Mouse (Mus musculus): ENCODE measurements at regions not wholly inside any gene's neighbourhood (a gene's known extent, or its start where the extent isn't known, plus 50 kb on each side); places are given as distances from the start of the nearest gene placed in this dataset.

DNA sequence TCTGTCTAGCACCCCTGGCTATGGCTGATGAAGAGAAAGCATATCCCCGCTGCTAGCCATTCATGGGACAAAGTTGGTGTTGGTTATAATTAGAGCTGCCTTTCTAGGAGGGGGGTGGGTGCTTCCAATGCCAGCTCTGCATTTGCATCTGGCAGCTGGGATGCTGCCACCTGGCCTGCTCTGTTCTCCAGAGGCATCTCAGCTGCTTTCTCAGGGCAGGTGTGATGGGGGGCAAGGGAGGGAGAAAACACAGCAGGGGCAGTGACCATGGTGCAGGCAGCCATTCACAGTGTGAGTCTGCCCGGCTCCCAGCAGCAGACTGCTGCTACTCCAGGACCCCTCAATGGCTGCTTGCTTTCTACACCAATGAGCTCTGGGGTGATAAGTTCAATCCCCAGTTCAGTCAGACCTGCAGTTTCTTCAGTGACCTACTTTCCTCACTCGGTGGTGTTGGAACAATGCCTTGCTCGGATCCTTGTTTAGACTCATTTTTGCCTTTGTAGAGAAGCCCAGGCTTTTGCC, 73.9 kb upstream of the Klf7 start:
- TF ChIP-seq USF1 (IDR thresholded peaks at IDR 0.05; ENCODE audit: low read depth) = no peak
- TF ChIP-seq MYOD1 (IDR thresholded peaks at IDR 0.05; ENCODE audit: control insufficient read depth, insufficient read length, low read depth) = no peak
- no peak for TF ChIP-seq CEBPB (IDR thresholded peaks at IDR 0.05; ENCODE audit: low read depth)
- no peak for TF ChIP-seq MAX (IDR thresholded peaks at IDR 0.05)
- no peak for TF ChIP-seq CTCF (IDR thresholded peaks at IDR 0.05; ENCODE audit: control insufficient read depth, insufficient read depth, insufficient read length)
- TF ChIP-seq FOSL1 (IDR thresholded peaks at IDR 0.05; ENCODE audit: insufficient read depth, low read length, poor library complexity, severe bottlenecking) = no peak
- no peak for TF ChIP-seq MYOG (IDR thresholded peaks at IDR 0.05; ENCODE audit: control insufficient read depth, extremely low read depth, insufficient read length)
- Histone ChIP-seq H3ac (ENCODE audit: control insufficient read depth, insufficient read length, low read depth) (no peak overlapping the region), H3K36me3 (ENCODE audit: control insufficient read depth, insufficient read depth) (no peaks in the 10 kb centered on the region), H3K4me3 (ENCODE audit: insufficient read depth, poor library complexity, severe bottlenecking) (no peak overlapping the region), H3K79me2 (ENCODE audit: control insufficient read depth, insufficient read depth) (no peaks in the 10 kb centered on the region), H3K27me3 (ENCODE audit: control insufficient read depth, insufficient read depth, insufficient read length) (no peaks in the 10 kb centered on the region), H3K79me3 (ENCODE audit: low read depth) (no peaks in the 10 kb centered on the region)

DNA sequence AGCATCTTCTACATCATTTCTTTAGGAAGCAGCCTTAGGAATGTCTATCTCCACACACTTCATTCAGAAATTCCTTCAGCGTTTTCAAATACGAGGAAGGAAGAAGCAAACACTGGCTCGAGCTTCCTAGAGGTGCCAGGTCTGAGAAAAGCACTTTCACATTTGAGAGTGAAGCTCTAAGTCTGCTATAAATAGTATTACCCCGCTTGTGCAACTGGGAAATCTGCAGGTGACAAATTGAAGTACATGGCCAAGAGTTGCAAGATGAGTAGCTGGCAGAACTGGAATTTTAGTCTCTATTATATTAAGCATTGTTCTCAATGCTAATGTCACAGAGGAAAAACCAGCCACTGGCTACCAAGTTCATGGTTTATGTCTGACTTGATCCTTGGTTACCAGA, 73.2 kb upstream of the Klf7 start:
- H3K4me3 ChIP-seq (ENCODE audit: insufficient read depth, poor library complexity, severe bottlenecking) = no peak overlapping the region
- no peaks in the 10 kb centered on the region for H3K79me2 ChIP-seq (ENCODE audit: control insufficient read depth, insufficient read depth)
- H3K27me3 ChIP-seq (ENCODE audit: control insufficient read depth, insufficient read depth, insufficient read length) = no peaks in the 10 kb centered on the region
- H3K36me3 ChIP-seq (ENCODE audit: control insufficient read depth, insufficient read depth) = no peaks in the 10 kb centered on the region
- no peaks in the 10 kb centered on the region for H3K79me3 ChIP-seq (ENCODE audit: low read depth)
- no peak overlapping the region for H3ac ChIP-seq (ENCODE audit: control insufficient read depth, insufficient read length, low read depth)
- TF ChIP-seq USF1 (IDR thresholded peaks at IDR 0.05; ENCODE audit: low read depth) = no peak
- no peak for TF ChIP-seq MYOG (IDR thresholded peaks at IDR 0.05; ENCODE audit: control insufficient read depth, extremely low read depth, insufficient read length)
- no peak for TF ChIP-seq MAX (IDR thresholded peaks at IDR 0.05)
- TF ChIP-seq FOSL1 (IDR thresholded peaks at IDR 0.05; ENCODE audit: insufficient read depth, low read length, poor library complexity, severe bottlenecking) = no peak
- TF ChIP-seq CEBPB (IDR thresholded peaks at IDR 0.05; ENCODE audit: low read depth) = no peak
- TF ChIP-seq MYOD1 (IDR thresholded peaks at IDR 0.05; ENCODE audit: control insufficient read depth, insufficient read length, low read depth) = no peak
- no peak for TF ChIP-seq CTCF (IDR thresholded peaks at IDR 0.05; ENCODE audit: control insufficient read depth, insufficient read depth, insufficient read length)

DNA sequence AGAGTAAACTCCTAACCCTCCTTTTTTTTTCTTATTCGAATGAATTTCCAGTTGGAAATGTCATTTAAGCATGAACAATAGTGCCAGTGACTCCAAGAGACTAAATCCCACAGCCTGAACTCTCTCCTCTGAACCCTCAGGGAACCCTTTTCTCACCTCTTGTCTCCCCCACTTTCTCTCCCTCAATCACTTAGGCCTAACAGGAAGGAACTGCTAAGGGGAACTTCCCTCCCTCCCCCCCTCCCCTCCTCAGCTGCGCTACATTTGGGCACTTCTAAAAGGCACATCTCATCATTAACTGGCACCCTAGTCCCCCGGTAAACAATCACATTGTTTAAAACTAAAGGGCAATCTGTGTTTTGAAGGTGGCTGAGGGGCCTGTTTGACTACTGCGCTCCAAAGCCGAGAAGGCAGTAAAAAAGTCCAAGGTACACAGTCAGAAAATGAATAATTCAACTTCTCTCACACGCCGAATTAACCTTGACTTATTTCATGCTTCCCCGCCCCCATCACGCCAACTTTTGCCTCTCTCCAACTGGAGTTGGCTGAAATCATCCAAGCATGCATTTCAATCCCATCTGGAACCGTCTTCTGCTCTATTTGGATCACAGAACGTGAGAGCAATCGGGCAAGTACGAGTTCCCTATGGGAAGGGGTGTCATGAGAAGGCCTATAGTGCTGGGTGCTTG, 71.2 kb upstream of the Klf7 start:
- Histone ChIP-seq H3K27me3 (ENCODE audit: control insufficient read depth, insufficient read depth, insufficient read length) (no peaks in the 10 kb centered on the region), H3K79me3 (ENCODE audit: low read depth) (no peaks in the 10 kb centered on the region), H3K36me3 (ENCODE audit: control insufficient read depth, insufficient read depth) (no peaks in the 10 kb centered on the region), H3K79me2 (ENCODE audit: control insufficient read depth, insufficient read depth) (no peaks in the 10 kb centered on the region), H3K4me3 (ENCODE audit: insufficient read depth, poor library complexity, severe bottlenecking) (no peak overlapping the region), H3ac (ENCODE audit: control insufficient read depth, insufficient read length, low read depth) (no peak overlapping the region)
- TF ChIP-seq FOSL1 (IDR thresholded peaks at IDR 0.05; ENCODE audit: insufficient read depth, low read length, poor library complexity, severe bottlenecking) (no peak), CTCF (IDR thresholded peaks at IDR 0.05; ENCODE audit: control insufficient read depth, insufficient read depth, insufficient read length) (no peak), MAX (IDR thresholded peaks at IDR 0.05) (no peak), CEBPB (IDR thresholded peaks at IDR 0.05; ENCODE audit: low read depth) (no peak), USF1 (IDR thresholded peaks at IDR 0.05; ENCODE audit: low read depth) (no peak), MYOD1 (IDR thresholded peaks at IDR 0.05; ENCODE audit: control insufficient read depth, insufficient read length, low read depth) (no peak), MYOG (IDR thresholded peaks at IDR 0.05; ENCODE audit: control insufficient read depth, extremely low read depth, insufficient read length) (no peak)

DNA sequence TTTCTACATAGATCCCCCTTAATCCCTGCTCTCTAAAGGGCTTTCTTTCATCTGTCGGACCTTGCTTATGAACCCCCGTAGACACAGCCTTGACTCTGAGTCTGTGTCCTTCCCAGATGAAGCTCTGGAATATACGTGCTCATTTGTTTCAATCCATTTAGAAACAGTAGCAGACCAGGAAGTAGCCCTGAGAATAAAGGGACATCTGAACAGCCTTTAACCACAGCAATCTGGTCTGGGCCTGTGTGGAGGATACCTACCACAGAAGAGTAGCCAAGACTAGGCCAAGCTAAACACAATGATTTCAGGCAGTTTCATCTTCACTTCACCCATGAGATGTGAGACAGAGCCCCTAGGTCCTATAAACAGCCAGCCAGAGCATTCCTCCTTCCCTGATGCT, 70.7 kb upstream of the Klf7 start:
- Histone ChIP-seq H3K79me2 (ENCODE audit: control insufficient read depth, insufficient read depth) (no peaks in the 10 kb centered on the region), H3K4me3 (ENCODE audit: insufficient read depth, poor library complexity, severe bottlenecking) (no peak overlapping the region), H3K27me3 (ENCODE audit: control insufficient read depth, insufficient read depth, insufficient read length) (no peaks in the 10 kb centered on the region), H3K79me3 (ENCODE audit: low read depth) (no peaks in the 10 kb centered on the region), H3K36me3 (ENCODE audit: control insufficient read depth, insufficient read depth) (no peaks in the 10 kb centered on the region), H3ac (ENCODE audit: control insufficient read depth, insufficient read length, low read depth) (no peak overlapping the region)
- TF ChIP-seq CTCF (IDR thresholded peaks at IDR 0.05; ENCODE audit: control insufficient read depth, insufficient read depth, insufficient read length) (no peak), MYOD1 (IDR thresholded peaks at IDR 0.05; ENCODE audit: control insufficient read depth, insufficient read length, low read depth) (no peak), USF1 (IDR thresholded peaks at IDR 0.05; ENCODE audit: low read depth) (no peak), MAX (IDR thresholded peaks at IDR 0.05) (no peak), MYOG (IDR thresholded peaks at IDR 0.05; ENCODE audit: control insufficient read depth, extremely low read depth, insufficient read length) (no peak), FOSL1 (IDR thresholded peaks at IDR 0.05; ENCODE audit: insufficient read depth, low read length, poor library complexity, severe bottlenecking) (no peak), CEBPB (IDR thresholded peaks at IDR 0.05; ENCODE audit: low read depth) (no peak)

DNA sequence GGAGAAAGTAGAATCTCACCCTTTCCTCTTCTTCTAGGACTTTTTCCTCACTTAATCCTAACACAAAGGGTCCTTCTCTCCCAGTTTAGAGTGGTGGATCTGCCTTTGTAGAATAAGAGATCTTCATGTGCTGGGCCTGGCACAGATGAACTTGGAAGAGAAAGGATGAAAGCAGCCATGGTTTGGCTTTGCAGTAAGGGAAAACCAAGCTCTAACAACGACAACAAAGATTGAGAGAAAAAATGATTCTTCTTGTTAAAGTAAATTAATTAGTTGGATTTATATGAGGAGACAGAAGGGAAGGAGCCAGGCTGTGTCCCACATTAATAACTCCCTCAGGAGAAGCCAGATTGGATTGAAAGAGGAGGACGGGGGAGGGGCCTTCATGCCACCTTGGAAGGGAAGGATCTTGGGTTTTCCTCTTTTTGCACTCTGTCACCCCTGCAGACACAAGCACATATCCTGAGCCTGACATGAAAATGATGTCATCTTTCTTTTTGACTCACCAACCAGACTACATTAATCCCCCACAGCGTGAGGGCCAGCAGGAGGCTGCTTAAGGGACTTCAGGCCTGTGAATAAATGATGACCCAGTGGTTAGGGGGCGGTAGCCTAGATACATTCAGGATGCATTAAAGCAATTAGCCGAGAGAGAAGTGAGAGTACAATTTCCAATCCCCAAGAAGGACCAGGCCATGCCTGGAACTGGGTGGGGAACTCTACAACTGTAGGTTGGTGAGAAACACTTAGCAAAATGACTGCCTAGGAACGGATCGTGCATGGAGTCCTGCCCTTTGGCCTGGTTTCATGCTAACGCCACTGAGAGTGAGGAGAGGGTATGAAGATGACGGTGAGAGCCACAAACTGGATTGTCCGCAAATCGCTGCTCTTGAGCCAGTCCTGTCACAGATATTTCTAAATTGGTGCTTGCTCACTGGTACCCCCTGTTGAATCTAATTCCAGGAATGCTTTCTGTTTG, 69.4 kb upstream of the Klf7 start:
- no peak overlapping the region for H3ac ChIP-seq (ENCODE audit: control insufficient read depth, insufficient read length, low read depth)
- no peak for TF ChIP-seq USF1 (IDR thresholded peaks at IDR 0.05; ENCODE audit: low read depth)

More for the DNA sequence above, 69.4 kb upstream of the Klf7 start:
- H3K79me2 ChIP-seq (ENCODE audit: control insufficient read depth, insufficient read depth) = no peaks in the 10 kb centered on the region
- H3K27me3 ChIP-seq (ENCODE audit: control insufficient read depth, insufficient read depth, insufficient read length) = no peaks in the 10 kb centered on the region
- no peaks in the 10 kb centered on the region for H3K36me3 ChIP-seq (ENCODE audit: control insufficient read depth, insufficient read depth)
- no peaks in the 10 kb centered on the region for H3K79me3 ChIP-seq (ENCODE audit: low read depth)
- no peak overlapping the region for H3K4me3 ChIP-seq (ENCODE audit: insufficient read depth, poor library complexity, severe bottlenecking)
